Mouse (Mus musculus) layer of hippocampus, adult 18-20 months (tissue): ENCODE results near the gene Trdmt1. TPM values are rescaled to one million over a fixed set of nuclear protein-coding genes. Genes with fewer than 3 reads are reported as not detected.
"Not testable (repeated sequence)": the region's sequence is repeated elsewhere in the genome, so short reads cannot be mapped to it uniquely, and the experiment has no call there.

Experiments used
- DNase-seq, 2 experiments: peaks; one replicate each; pipeline ENCODE4 v3.0.0; 2022; ENCODE audit warnings: low spot score in 2 of 2
- long read RNA-seq: library from polyadenylated mRNA; stranded (forward); transcript quantifications from one replicate; pipeline ENCODE4 v2.0.0, GENCODE M21; 2021
- total RNA-seq, 2 experiments: library from RNA; stranded (reverse); gene quantifications; 2 replicates each; pipeline ENCODE4 v1.2.3; 2021

Gene Trdmt1
- 1 to 10 TPM; 4.4 to 4.6 TPM for total RNA-seq
- long read RNA-seq = 0 reads

- DNase-seq = peak; percentile 74 to 81
Measured at GRCm38 (mm10) chr2:13544193-13544824, at the start of gene Trdmt1. Trdmt1 (minus strand) TSS chr2:13544668.

DNA sequence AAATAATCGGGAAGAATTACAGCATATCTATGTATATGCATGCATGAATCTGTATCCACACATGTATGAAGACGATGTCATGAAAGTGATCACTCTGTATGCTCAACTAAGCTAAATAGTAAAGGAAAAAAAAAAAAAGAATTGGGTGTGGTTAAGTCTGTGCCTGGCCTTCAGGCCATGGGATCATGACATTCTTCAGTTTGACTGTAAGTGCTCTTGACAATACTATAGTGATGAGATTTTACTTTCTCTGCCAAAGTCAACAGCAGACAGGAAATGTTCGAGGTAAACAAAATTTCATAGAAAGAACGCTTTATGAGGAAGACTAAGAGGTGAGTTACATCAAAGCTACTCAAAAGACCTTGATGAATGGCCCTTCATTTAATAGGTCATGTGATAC lies 48.9 kb upstream of the Trdmt1 start:
- DNase-seq = no peak

DNA sequence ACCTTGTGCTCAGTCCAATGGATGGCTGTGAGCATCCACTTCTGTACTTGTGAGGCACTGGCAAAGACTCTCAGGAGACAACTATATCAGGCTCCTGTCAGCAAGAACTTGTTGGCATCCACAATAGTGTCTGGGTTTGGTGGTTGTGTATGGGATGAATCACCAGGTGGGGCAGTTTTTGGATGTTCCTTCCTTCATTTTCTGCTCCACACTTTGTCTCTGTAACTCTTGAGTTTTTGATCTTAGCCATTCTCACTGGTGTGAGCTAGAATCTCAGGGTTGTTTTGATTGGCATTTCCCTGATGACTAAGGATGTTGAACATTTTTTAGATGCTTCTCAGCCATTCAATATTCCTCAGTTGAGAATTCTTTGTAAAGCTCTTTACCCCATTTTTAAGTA lies 39.3 kb upstream of the Trdmt1 start:
- DNase-seq = not testable (repeated sequence)

GRCm38 (mm10) chr2:13582184-13582583 lies 37.7 kb upstream of the Trdmt1 start:
- DNase-seq = no peak

DNA sequence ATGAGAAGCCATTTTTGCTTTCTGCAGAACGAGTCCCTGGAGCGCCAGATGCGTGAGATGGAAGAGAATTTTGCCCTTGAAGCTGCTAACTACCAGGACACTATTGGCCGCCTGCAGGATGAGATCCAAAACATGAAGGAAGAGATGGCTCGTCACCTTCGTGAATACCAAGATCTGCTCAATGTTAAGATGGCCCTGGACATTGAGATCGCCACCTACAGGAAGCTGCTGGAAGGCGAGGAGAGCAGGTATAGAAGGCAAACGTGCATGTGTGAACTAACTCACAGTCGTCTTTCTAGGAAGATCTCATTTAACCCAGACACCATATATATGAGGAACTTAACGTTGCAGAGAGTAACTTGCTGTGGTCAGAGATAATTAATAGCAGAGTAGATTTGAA lies 35.5 kb upstream of the Trdmt1 start:
- no peak for DNase-seq

DNA sequence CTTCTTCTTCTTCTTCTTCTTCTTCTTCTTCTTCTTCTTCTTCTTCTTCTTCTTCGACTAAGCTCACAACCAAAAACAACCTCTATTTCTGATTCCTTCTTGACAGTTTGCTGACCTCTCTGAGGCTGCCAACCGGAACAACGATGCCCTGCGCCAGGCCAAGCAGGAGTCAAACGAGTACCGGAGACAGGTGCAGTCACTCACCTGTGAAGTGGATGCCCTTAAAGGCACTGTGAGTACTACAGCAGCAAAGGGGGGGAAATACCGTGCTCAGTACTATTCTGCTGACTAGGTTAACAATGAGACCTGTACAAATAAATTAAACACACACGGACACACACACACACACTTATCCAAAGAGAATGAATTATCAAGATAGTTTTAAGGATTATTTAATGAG lies 34.8 kb upstream of the Trdmt1 start:
- no peak for DNase-seq

- no peak for DNase-seq
Measured at GRCm38 (mm10) chr2:13578473-13579152, 34.1 kb upstream of the Trdmt1 start.

GRCm38 (mm10) chr2:13577399-13577798 lies 32.9 kb upstream of the Trdmt1 start:
- DNase-seq = no peak

- no peak for DNase-seq
Measured at GRCm38 (mm10) chr2:13575926-13576325, 31.5 kb upstream of the Trdmt1 start.

DNA sequence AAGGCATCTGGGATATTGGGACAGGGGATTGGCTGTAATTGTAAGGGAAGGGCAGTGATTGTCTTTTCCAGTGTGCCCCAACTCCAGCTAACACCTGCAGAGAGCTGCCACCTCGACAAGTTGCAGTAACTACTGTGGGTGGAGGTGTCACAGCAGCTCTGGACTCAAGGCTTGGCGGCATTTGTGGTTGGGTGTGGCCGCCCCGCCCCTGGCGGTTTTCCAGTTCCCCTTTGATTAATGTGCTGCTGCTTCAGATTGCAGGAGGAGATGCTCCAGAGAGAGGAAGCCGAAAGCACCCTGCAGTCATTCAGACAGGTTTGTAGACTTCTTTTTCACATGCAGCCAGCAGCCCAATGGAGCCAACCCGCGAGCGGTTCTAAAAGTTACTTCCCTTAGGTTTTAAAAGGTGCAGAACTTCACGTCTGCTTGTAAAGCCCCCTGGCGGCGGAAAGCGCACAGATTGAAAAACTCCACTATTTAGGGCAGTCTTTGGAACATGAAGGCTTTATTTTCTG lies 30.9 kb upstream of the Trdmt1 start:
- DNase-seq = peak; percentile 19 to 82

- DNase-seq = no peak
Measured at GRCm38 (mm10) chr2:13574801-13575150, 30.3 kb upstream of the Trdmt1 start.

- peak in 1 of 2 experiments; percentile 26 for DNase-seq
Measured at GRCm38 (mm10) chr2:13574066-13574800, 29.8 kb upstream of the Trdmt1 start.

DNA sequence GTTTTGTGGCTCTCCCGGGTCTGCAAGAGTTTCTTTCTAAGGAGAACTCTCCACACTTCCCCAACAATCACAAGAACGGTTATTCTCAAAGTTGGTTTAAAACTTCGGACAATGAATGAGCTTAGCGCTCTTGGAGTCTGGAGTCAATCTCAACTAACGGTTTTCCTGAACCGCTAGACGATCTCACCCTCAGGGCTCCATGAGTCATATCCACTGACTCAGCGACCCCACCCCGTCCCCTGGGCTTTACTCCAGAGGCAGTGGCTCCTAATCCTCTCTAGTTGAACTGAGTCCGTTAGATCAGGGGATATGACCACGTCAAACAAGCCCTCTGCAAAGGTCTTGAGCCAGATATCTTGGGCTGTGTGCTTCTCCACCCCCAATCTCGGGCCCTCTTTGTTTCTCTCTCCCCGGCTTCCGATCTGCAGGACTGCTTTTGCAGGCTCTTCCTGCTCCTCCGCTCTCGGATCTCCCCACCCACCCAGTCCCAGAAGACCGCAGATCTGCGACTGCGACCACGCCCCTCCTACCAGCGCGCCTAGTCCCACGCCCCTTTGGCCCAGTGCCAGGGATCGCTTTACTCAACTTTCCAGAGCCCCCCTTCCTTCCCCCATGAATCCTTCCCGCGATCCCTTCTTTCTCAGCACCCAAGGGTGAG lies 29.1 kb upstream of the Trdmt1 start, which contains the start of gene Vim:
Gene Vim (plus strand): TSS at position 520 of the 658 bp plus-strand sequence.
- peak in 1 of 2 experiments; percentile 46 for DNase-seq

GRCm38 (mm10) chr2:13572647-13573407 lies 28.4 kb upstream of the Trdmt1 start:
- no peak for DNase-seq

- DNase-seq = no peak
Measured at GRCm38 (mm10) chr2:13572101-13572553, 27.7 kb upstream of the Trdmt1 start.

GRCm38 (mm10) chr2:13570122-13570521 lies 25.7 kb upstream of the Trdmt1 start:
- no peak for DNase-seq

- DNase-seq = no peak
Measured at GRCm38 (mm10) chr2:13560396-13560795, 15.9 kb upstream of the Trdmt1 start.

- no peak for DNase-seq
Measured at GRCm38 (mm10) chr2:13559729-13560128, 15.3 kb upstream of the Trdmt1 start.

GRCm38 (mm10) chr2:13559303-13559702 lies 14.8 kb upstream of the Trdmt1 start:
- DNase-seq = no peak

DNA sequence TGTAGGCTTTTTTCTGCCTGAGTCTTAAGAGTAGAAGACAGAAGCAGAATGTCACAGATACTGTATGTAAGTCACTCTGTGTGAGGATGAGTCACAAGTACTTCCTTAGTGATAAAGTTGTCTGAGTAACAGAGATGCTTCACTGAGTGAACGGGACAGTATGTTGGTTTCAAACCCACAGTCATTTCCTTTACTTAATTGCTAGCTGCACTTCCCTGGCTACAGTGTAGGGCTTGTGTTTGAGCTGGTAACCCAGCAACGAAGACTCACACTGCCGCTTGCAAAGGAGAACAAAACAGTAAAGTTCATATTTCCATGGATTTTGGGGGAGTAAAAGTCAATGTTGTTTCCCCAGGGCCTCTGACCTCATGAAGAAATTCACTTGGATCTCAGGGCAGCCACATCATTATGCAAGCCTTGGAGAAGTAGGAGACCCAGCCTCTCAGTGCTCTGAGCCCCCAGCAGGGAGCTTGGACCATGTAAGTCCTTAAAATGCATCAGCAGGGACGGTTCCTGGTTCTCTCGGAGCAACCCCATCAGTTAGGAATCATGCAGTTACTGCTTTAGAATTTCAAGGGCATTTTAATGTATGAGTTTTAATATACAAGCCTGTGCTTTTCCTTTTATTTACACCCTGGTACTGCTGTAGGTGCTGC lies 14.3 kb upstream of the Trdmt1 start:
- DNase-seq = no peak
